Mouse (Mus musculus) liver, embryonic 11.5 days (tissue): ENCODE data around the gene Pitpnm1. TPM values are rescaled to one million over a fixed set of nuclear protein-coding genes. Genes with fewer than 3 reads are reported as not detected.

Source experiments
- ATAC-seq: fragments of 200-750 bp; cut with Nextera tagmentation; replicated peaks from 2 replicates; pipeline ENCODE4 v1.8.0; 2017; ENCODE audit warnings: moderate number of reproducible peaks, mild to moderate bottlenecking, moderate TSS enrichment, moderate library complexity; ENCODE audit not compliant: low FRiP score
- DNase-seq: peaks from one replicate; pipeline ENCODE4 v3.0.0-alpha.2; 2017; ENCODE audit warnings: low spot score
- H3K27ac ChIP-seq: fragments of 300-500 bp; sonication (generic); 2 replicates; pipeline ENCODE4 v1.5.1; 2014; ENCODE audit warnings: mild to moderate bottlenecking, low read depth, low read length, control low read depth
- H3K27me3 ChIP-seq: fragments of 300-500 bp; sonication (generic); replicated peaks from 2 replicates; pipeline ENCODE4 v1.6.1; 2014; ENCODE audit warnings: low read length, mixed read lengths; ENCODE audit not compliant: control insufficient read depth, insufficient read depth
- H3K36me3 ChIP-seq: fragments of 300-500 bp; sonication (generic); 2 replicates; pipeline ENCODE4 v1.6.1; 2014; ENCODE audit warnings: mild to moderate bottlenecking, low read length, moderate library complexity, mixed read lengths; ENCODE audit not compliant: control insufficient read depth, insufficient read depth
- H3K4me1 ChIP-seq: fragments of 300-500 bp; sonication (generic); replicated peaks from 2 replicates; pipeline ENCODE4 v1.6.1; 2014; ENCODE audit warnings: low read length, mixed read lengths; ENCODE audit not compliant: control insufficient read depth, insufficient read depth
- H3K4me2 ChIP-seq: fragments of 300-500 bp; sonication (generic); 2 replicates; pipeline ENCODE4 v1.6.1; 2014; ENCODE audit warnings: mild to moderate bottlenecking, control low read depth, moderate library complexity
- H3K4me3 ChIP-seq: fragments of 300-500 bp; sonication (generic); 2 replicates; pipeline ENCODE4 v1.5.1; 2014; ENCODE audit warnings: low read depth, low read length, control low read depth
- H3K9ac ChIP-seq: fragments of 300-500 bp; sonication (generic); 2 replicates; pipeline ENCODE4 v1.6.1; 2014; ENCODE audit warnings: low read depth, low read length, control low read depth
- H3K9me3 ChIP-seq: fragments of 300-500 bp; sonication (generic); 2 replicates; pipeline ENCODE4 v1.6.1; 2016; ENCODE audit warnings: low read length, inconsistent platforms, mixed read lengths; ENCODE audit not compliant: control insufficient read depth
- WGBS: fragments of 180-500 bp; shearing (Covaris S2); extraction: QIAGEN DNeasy Blood & Tissue Kit; methylation state at CpG from one replicate; pipeline ENCODE4 v1.1.7; 2014; 5-methylcytosine and 5-hydroxymethylcytosine counted together
- polyA plus RNA-seq: library from polyadenylated mRNA; unstranded; fragments of >200 nt; fragmentation: Nextera tagmentation; extraction: Ambion mirVana; gene quantifications from 2 replicates; pipeline ENCODE4 v1.2.1, GENCODE M21; 2014

The Pitpnm1 gene
- polyA plus RNA-seq, 1 experiment from 2014 or later, result 8.0 TPM

DNA sequence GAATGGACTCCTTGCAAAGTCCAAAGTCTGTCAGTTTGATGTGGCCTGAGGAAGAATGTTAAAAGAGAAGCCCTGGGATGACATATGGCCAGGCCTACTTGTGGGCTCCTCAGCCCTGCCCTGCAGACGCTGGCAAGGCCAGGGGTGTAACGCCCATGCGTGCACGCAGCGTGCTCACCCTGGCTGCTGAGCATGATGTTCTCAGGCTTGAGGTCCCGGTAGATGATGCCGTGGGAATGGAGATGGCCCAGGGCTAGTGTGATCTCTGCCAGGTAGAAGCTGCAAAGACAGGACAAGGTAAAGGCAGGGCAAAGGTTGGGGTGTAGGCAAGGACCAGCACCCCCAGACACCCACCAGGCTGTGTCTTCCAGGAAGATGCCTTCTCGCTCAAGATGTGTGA is 59.3 kb downstream of the Pitpnm1 start:
- H3K4me1 ChIP-seq, result peaks cover 18% of the 10 kb centered on the region
- no peaks in the 10 kb centered on the region for H3K9me3 ChIP-seq
- no peak overlapping the region for H3K27ac ChIP-seq
- H3K4me3 ChIP-seq, result no peak overlapping the region
- DNase-seq (no peak), ATAC-seq (no peak)
- no peak overlapping the region for H3K9ac ChIP-seq
- H3K27me3 ChIP-seq, result no peaks in the 10 kb centered on the region
- peaks cover 33% of the 10 kb centered on the region for H3K36me3 ChIP-seq
- WGBS, result 94% methylated on average over 8 of the region's 8 CpGs
- H3K4me2 ChIP-seq, result no peak overlapping the region

DNA sequence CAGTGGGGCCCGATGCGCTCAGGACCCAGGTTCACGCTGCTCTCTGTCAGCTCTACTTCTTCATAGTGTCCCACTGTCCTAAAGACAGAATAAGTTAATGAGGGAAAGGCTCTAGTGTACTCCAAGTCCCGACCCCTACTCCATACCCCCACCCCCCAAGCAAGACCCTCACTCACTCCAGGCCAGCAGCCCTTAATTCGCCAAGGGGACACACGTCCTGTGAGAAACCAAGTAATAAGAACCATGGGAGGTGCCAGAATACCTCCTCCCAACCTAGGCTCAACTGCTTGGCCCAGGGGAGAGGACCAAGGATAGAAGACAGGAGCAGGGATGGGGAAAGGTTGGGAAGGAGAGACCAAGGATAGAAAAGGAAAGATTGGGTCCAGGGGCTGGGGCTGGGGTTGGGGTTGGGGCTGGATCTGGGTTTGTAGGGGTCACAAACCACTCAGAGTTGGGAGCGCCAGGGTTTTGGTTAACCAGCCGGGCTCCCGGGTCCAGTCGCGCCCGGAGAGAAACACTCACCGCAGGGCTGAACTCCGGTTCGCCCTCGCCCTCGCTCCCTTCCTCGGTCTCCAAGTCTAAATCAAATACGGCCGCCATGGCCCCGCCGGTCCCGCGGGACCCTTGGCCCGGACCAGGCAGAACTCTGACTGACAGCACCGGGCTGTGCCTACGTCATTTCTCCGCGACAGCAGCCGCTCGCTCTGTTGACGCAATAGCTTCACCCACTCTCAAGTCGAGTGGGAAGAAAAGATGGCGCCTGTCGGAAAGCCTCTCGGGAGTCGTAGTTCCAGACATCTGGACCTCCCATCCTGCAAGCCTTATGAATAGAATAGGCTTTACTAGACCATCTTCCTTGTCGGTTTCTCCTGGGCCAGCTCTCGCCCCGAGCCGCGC is 63.1 kb downstream of the Pitpnm1 start, which contains the start of gene Rps6kb2:
TSS of gene Rps6kb2 (minus strand) at position 709 of the 897 bp plus-strand sequence.
- peaks cover 7% of the 10 kb centered on the region for H3K4me1 ChIP-seq
- DNase-seq, result peak; percentile 91

DNA sequence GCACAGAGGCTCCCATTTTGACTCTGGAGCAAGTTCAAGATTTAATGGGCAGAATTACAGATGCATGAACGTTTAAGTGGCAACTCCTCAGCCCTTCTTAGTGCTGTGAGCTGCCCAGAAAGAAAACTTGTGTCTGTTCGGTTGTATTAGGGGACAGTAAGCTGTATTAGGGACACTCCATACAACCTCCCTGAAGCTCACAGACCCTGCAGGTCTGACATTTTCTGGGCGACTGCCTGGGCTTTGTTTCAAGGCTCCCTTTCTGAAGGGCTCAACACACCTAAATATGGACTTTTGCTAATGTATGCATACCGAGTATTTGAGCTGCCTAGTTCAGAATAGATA is 63.7 kb downstream of the Pitpnm1 start:
- Histone ChIP-seq H3K4me3 (peak overlapping the region; percentile 64), H3K36me3 (peaks cover 13% of the 10 kb centered on the region), H3K9me3 (no peaks in the 10 kb centered on the region), H3K9ac (peak overlapping the region; percentile 77), H3K27ac (0 out of 2 replicates have a peak overlapping the region, but pooled peaks have one; percentile 22), H3K4me2 (peak overlapping the region; percentile 94), H3K27me3 (no peaks in the 10 kb centered on the region), H3K4me1 (peaks cover 7% of the 10 kb centered on the region)
- DNase-seq (no peak), ATAC-seq (peak; percentile 18; the same call in 1 of the 2 replicates)
- WGBS, result 38% methylated on average over 4 of the region's 4 CpGs

More for the DNA sequence above, 63.1 kb downstream of the Pitpnm1 start, which contains the start of gene Rps6kb2:
- WGBS, result 7% methylated on average over 42 of the region's 42 CpGs
- Histone ChIP-seq H3K4me2 (peak within 1 kb of the TSS; percentile 94), H3K27ac (0 out of 2 replicates have a peak within 1 kb of the TSS, but pooled peaks have one; percentile 22), H3K9me3 (no peaks in the 10 kb centered on the region), H3K4me3 (peak within 1 kb of the TSS; percentile 64), H3K36me3 (peaks cover 18% of the 10 kb centered on the region), H3K9ac (peak within 1 kb of the TSS; percentile 77), H3K27me3 (no peaks in the 10 kb centered on the region)
- peak; percentile 85 for ATAC-seq

Other genes starting within 250 kb of the Pitpnm1 start
- gene Chka, start 248.2 kb upstream of the Pitpnm1 start, polyA plus RNA-seq, result 35.4 and 37.5 TPM in 2 replicates
- 39.8 and 42.8 TPM in 2 replicates for gene Tcirg1, start 192.9 kb upstream of the Pitpnm1 start, polyA plus RNA-seq
- gene Ndufs8, start 187.2 kb upstream of the Pitpnm1 start, polyA plus RNA-seq, result 278 and 287 TPM in 2 replicates
- 1.7 TPM in 2 replicates for gene Aldh3b1, start 170.2 kb upstream of the Pitpnm1 start, polyA plus RNA-seq
- gene Unc93b1, start 164.8 kb upstream of the Pitpnm1 start, polyA plus RNA-seq, result 14.2 and 16.0 TPM in 2 replicates
- not detected in 2 replicates for gene Aldh3b3, start 141.4 kb upstream of the Pitpnm1 start, polyA plus RNA-seq
- 0.48 and 0.70 TPM in 2 replicates for gene Aldh3b2, start 127.7 kb upstream of the Pitpnm1 start, polyA plus RNA-seq
- gene Acy3, start 113.4 kb upstream of the Pitpnm1 start, polyA plus RNA-seq, result 12.0 and 14.5 TPM in 2 replicates
- gene Tbx10, start 107.2 kb upstream of the Pitpnm1 start, polyA plus RNA-seq, result 1.8 TPM in 2 replicates
- 30.8 and 32.3 TPM in 2 replicates for gene Nudt8, start 99.4 kb upstream of the Pitpnm1 start, polyA plus RNA-seq
- gene Gm49405, start 99.4 kb upstream of the Pitpnm1 start, polyA plus RNA-seq, result 1.6 and 2.4 TPM in 2 replicates
- gene Doc2g, start 96.7 kb upstream of the Pitpnm1 start, polyA plus RNA-seq, result 2.8 and 4.1 TPM in 2 replicates
- gene Ndufv1, start 87.2 kb upstream of the Pitpnm1 start, polyA plus RNA-seq, result 232 and 234 TPM in 2 replicates
- 733 and 765 TPM in 2 replicates for gene Gstp1, start 62.0 kb upstream of the Pitpnm1 start, polyA plus RNA-seq
- 5.5 and 6.1 TPM in 2 replicates for gene Gstp2, start 54.0 kb upstream of the Pitpnm1 start, polyA plus RNA-seq
- gene Gstp3, start 40.4 kb upstream of the Pitpnm1 start, polyA plus RNA-seq, result 14.6 and 16.7 TPM in 2 replicates
- 0.51 and 0.52 TPM in 2 replicates for gene Cabp2, start 18.4 kb upstream of the Pitpnm1 start, polyA plus RNA-seq
- gene Cdk2ap2, start 2.8 kb upstream of the Pitpnm1 start, polyA plus RNA-seq, result 121 and 135 TPM in 2 replicates
- gene Aip, start 25.9 kb downstream of the Pitpnm1 start, polyA plus RNA-seq, result 56.2 and 61.8 TPM in 2 replicates
- gene Gpr152, start 39.8 kb downstream of the Pitpnm1 start, polyA plus RNA-seq, result not detected in 2 replicates
- gene Cabp4, start 44.0 kb downstream of the Pitpnm1 start, polyA plus RNA-seq, result 0.21 TPM in 1 of 2 replicates, not detected in the other
- gene Coro1b, start 48.6 kb downstream of the Pitpnm1 start, polyA plus RNA-seq, result 126 and 132 TPM in 2 replicates
- 38.7 and 41.1 TPM in 2 replicates for gene Ptprcap, start 53.6 kb downstream of the Pitpnm1 start, polyA plus RNA-seq
- 41.0 and 53.5 TPM in 2 replicates for gene Rps6kb2, start 63.4 kb downstream of the Pitpnm1 start, polyA plus RNA-seq
- 0.89 and 1.2 TPM in 2 replicates for gene Carns1, start 75.5 kb downstream of the Pitpnm1 start, polyA plus RNA-seq
- gene Tbc1d10c, start 91.3 kb downstream of the Pitpnm1 start, polyA plus RNA-seq, result 3.3 and 3.4 TPM in 2 replicates
- gene Ppp1ca, start 92.1 kb downstream of the Pitpnm1 start, polyA plus RNA-seq, result 773 and 809 TPM in 2 replicates
- 35.7 and 38.8 TPM in 2 replicates for gene Rad9a, start 101.7 kb downstream of the Pitpnm1 start, polyA plus RNA-seq
- 1.9 and 2.4 TPM in 2 replicates for gene Clcf1, start 114.2 kb downstream of the Pitpnm1 start, polyA plus RNA-seq
- gene AC109138.7, start 114.4 kb downstream of the Pitpnm1 start, polyA plus RNA-seq, result not detected in 2 replicates
- gene Pold4, start 131.9 kb downstream of the Pitpnm1 start, polyA plus RNA-seq, result 22.1 and 24.9 TPM in 2 replicates
- 3.2 and 3.3 TPM in 2 replicates for gene Ssh3, start 169.2 kb downstream of the Pitpnm1 start, polyA plus RNA-seq
- 2.9 and 3.2 TPM in 2 replicates for gene Ankrd13d, start 183.1 kb downstream of the Pitpnm1 start, polyA plus RNA-seq
- 22.1 and 23.1 TPM in 2 replicates for gene Grk2, start 206.2 kb downstream of the Pitpnm1 start, polyA plus RNA-seq